Mouse (Mus musculus): Measurements from ENCODE around the gene Tekt1.

GRCm38 (mm10) chr11:72369904-72370672 is 7.8 kb upstream of the Tekt1 start:
- no peak for TF ChIP-seq POLR2A (IDR thresholded peaks at IDR 0.05; ENCODE audit: borderline replicate concordance, control insufficient read depth, low read depth, low read length)
- no peak for TF ChIP-seq CTCF (IDR thresholded peaks at IDR 0.05; ENCODE audit: control insufficient read depth, insufficient read depth, low read length)

All from bone marrow, adult 2 months (tissue).